Mouse (Mus musculus) urinary bladder, postnatal 4 days (tissue): ENCODE measurements at regions not wholly inside any gene's neighbourhood (a gene's known extent, or its start where the extent isn't known, plus 50 kb on each side); places are given as distances from the start of the nearest gene placed in this dataset.
A peak's percentile ranks its signal among the peaks of the same experiment; 100 is the strongest.

Experiments used
- DNase-seq, 2 experiments: peaks; one replicate each; pipeline ENCODE4 v3.0.0; 2021 to 2022; ENCODE audit warnings: low spot score in 2 of 2

DNA sequence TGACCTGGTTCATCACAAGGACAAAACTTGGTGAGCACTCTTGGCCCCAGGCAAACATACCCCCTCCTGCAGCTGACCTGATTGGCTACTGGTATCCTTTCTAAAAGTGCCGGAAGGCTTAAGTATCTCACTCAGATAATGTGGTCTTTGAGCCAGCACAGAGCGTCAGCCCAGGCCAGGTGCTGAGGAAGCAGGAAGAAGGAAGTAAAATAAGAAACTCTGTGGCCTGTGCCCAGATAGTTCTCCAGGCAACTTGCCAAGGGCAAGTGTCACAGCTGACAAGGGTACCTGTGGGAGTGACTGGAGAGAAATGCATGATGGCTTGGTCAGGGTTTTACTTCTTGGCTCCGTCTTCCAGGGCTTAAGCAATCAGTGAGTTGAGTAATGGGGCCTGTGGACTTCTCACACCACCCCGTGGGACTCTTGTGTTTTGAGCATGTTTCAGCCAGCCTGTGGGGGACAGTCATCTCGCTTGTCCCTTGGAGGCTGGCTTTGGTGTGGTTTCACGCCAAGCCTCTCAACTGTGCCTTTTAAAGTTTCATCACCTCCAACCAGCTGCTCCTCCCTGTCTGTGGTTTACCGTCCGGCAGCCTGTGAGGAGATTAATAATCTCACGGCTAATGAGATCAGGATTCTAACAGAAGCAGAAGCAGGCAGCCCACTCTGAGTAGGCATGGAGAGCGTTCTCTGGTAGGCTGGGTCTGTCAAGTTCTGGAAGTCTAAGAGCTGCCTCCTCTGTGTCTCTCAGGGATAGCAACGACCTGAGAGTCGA lies 356.8 kb downstream of the Agtpbp1 start:
- DNase-seq, result peak in 1 of 2 experiments; percentile 19

DNA sequence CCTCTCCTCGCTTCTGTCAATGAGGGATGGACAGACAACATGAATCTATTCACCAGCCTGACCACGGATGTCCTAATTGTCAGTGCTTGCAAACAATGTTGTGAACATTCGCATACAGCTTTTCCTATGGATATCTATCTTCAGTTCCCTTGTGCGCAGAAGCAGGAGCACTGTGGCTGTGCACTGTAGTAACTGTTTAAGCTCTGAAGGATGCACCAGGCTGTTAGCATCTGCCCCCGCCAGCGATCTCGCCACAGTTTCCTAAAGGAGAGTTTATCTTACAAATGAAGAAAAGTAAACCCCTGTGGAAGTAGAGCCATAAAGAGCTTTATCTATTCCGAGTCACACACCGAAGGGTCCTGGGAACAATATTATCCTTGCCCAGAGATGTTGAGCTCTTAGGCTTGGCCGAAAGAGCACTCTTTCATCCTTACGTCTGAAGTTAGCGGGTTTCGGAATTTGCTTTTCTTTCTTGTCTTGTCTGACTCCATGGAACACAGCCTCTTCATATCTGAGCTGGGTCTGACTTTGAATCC lies 357.4 kb downstream of the Agtpbp1 start:
- DNase-seq, result no peak

GRCm38 (mm10) chr13:59220587-59220986 lies 364.4 kb downstream of the Agtpbp1 start:
- no peak for DNase-seq

DNA sequence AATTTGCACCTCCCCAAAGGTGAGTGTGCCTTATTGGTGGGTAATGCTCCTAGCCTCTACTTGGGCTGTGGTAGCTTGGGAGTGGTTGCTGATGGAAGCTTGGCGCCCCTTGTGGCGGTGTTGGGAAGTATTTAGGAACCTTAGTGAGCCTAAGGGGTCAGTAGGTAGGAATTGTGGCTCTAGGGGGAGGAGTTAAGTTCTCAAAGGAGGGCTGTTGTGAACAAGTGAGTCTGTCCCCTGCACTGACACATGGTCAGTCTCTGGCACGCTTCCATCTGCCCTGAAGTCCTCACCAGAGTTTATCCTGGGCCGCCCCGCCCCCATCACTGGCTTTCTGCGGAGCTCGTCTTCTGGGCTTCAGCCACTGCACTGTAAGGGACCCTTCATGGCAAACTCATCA lies 364.9 kb downstream of the Agtpbp1 start:
- no peak for DNase-seq

GRCm38 (mm10) chr13:59216686-59217298 lies 368.2 kb downstream of the Agtpbp1 start:
- DNase-seq, result no peak

DNA sequence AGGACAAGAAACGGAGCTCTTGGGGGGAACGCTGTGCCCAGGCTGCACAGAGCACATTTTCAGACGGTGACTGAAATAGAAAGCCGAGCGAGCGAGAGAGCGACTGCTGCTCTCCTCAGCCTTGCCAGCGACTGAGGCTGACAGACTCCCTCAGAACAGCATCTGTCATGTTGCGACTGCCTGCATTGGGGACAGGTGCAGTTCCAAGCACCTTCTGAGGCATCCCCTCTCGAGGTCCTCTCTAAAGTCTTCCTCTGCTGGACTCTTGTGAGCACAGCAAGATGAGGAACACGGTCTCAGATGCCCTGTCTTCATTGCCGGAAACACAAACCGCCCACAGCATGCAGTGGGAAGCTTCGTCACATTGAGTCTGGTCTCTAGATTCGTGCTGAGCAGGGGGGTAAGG lies 372.7 kb downstream of the Agtpbp1 start:
- DNase-seq, result no peak

DNA sequence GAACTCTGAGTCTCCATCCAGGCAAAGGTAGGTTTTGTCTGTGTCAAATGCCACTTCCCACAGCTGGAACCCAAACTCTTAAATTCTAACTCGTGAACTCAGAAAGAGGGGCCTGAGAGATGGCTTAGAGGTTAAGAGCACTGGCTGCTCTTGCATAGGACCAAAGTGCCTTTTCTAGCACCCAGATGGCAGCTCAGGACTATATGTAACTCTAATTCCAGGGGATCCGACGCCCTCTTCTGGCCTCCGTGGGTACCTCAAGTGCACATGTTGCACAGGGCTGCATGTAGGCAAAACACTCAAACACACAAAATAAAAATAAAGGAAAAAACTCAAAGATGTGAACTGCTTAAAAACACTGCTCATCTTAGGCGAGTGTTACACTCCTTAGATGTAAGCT lies 374.2 kb downstream of the Agtpbp1 start:
- no peak for DNase-seq

DNA sequence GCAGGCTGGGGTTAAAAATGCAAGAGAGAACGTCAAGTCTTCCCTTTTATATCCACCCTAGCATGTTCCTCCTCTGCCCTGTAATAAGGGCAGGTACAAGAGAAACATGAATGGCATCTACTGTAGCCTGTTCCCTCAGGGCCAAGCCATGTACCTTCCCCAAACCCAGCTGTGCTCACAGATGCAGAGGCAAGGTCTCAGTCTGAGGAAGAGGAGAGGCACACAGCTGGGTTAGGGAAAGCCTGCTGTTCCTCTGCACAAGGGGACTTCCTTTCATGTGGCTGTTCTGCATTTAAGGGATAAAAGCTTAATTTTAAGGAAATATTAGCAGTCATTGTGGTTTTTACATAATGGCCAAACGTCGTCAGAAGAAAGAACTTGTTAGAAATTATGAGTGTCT lies 378.8 kb downstream of the Agtpbp1 start:
- peak in 1 of 2 experiments; percentile 52 for DNase-seq

DNA sequence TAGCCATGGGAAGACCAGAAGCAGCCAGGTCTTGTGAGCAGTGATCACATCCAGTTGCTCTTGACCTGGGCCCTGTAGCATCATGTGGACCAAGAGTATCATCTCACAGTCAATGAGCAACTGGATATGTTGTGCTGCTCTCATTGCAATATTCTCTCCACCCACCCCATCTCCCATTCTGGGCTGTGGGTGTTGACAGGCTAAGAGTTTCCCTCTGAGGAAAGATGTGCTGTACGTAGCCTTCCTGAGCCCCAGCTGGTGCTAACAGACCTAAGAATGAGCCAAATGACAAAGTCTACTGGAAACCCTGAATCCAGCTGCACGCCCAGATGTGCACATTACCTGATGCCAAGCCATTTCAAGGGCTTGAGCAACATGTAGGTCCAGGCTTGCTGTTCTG lies 380.5 kb downstream of the Agtpbp1 start:
- DNase-seq, result peak in 1 of 2 experiments; percentile 47

GRCm38 (mm10) chr13:59196311-59196710 lies 388.7 kb downstream of the Agtpbp1 start:
- peak in 1 of 2 experiments; percentile 57 for DNase-seq

DNA sequence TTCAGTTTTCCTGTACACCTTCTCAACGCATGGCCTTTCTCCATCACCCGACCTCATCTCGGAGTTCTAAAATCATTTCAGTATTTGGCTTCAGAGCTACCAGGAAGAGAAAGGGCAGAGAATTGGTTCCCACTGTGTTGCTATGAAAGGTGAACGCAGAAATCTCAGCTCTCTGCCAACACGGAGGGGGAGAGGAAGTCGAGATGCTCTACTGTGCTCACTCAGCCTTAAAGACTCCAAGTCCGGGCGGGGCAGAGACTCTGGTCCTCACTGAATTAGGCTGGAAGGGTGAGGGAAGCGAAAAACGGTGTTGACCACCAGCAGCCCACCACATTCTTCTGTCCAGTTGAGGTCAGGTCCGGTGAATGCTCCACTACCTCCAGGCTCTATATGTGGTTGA lies 382.1 kb downstream of the Ntrk2 start:
- no peak for DNase-seq
